Mouse (Mus musculus) heart, embryonic 13.5 days (tissue): Measurements from ENCODE around the gene Zbtb17. TPM values are rescaled to one million over a fixed set of nuclear protein-coding genes. Genes with fewer than 3 reads are reported as not detected.

ENCODE experiments used
- ATAC-seq: fragments of 200-750 bp; cut with Nextera tagmentation; 2 replicates; pipeline ENCODE4 v1.8.0; 2017; ENCODE audit warnings: moderate TSS enrichment; ENCODE audit not compliant: insufficient number of reproducible peaks, low FRiP score, low TSS enrichment; ENCODE audit errors: extremely low read depth
- H3K27ac ChIP-seq: fragments of 300-500 bp; sonication (generic); replicated peaks from 2 replicates; pipeline ENCODE4 v1.5.1; 2015; ENCODE audit warnings: moderate library complexity, mild to moderate bottlenecking, inconsistent platforms
- H3K27me3 ChIP-seq: fragments of 300-500 bp; sonication (generic); replicated peaks from 2 replicates; pipeline ENCODE4 v1.6.1; 2015; ENCODE audit warnings: mild to moderate bottlenecking, inconsistent platforms
- H3K36me3 ChIP-seq: fragments of 300-500 bp; sonication (generic); 2 replicates; pipeline ENCODE4 v1.6.1; 2015; ENCODE audit warnings: mild to moderate bottlenecking, inconsistent platforms
- H3K4me1 ChIP-seq: fragments of 300-500 bp; sonication (generic); 2 replicates; pipeline ENCODE4 v1.6.1; 2015; ENCODE audit warnings: inconsistent platforms
- H3K4me2 ChIP-seq: fragments of 300-500 bp; sonication (generic); 2 replicates; pipeline ENCODE4 v1.6.1; 2015; ENCODE audit warnings: inconsistent platforms, mild to moderate bottlenecking, moderate library complexity
- H3K4me3 ChIP-seq: fragments of 300-500 bp; sonication (generic); 2 replicates; pipeline ENCODE4 v1.5.1; 2015; ENCODE audit warnings: moderate library complexity, mild to moderate bottlenecking, inconsistent platforms
- H3K9ac ChIP-seq: fragments of 300-500 bp; sonication (generic); 2 replicates; pipeline ENCODE4 v1.6.1; 2015; ENCODE audit warnings: inconsistent platforms, mild to moderate bottlenecking, moderate library complexity
- H3K9me3 ChIP-seq: fragments of 300-500 bp; sonication (generic); 2 replicates; pipeline ENCODE4 v1.6.1; 2016; ENCODE audit warnings: inconsistent platforms
- WGBS: fragments of 180-500 bp; shearing (Covaris S2); methylation state at CpG from one replicate; pipeline ENCODE4 v1.1.7; 2015; ENCODE audit warnings: mixed read lengths; 5-methylcytosine and 5-hydroxymethylcytosine counted together
- polyA plus RNA-seq: library from polyadenylated mRNA; unstranded; fragments of >200 nt; fragmentation: Nextera tagmentation; extraction: Ambion mirVana; gene quantifications from 2 replicates; pipeline ENCODE4 v1.2.1, GENCODE M21; 2015

The Zbtb17 gene
- polyA plus RNA-seq, 1 experiment from 2014 or later: 23.4 TPM

- no peak overlapping the region for H3K4me2 ChIP-seq
- no peak overlapping the region for H3K4me3 ChIP-seq
- H3K36me3 ChIP-seq: peaks cover 58% of the 10 kb centered on the region
- H3K27ac ChIP-seq: no peak overlapping the region
- WGBS: 67% methylated on average over 12 of the region's 12 CpGs
- no peaks in the 10 kb centered on the region for H3K27me3 ChIP-seq
- no peak overlapping the region for H3K9ac ChIP-seq
- H3K9me3 ChIP-seq: no peaks in the 10 kb centered on the region
- no peak for ATAC-seq
- H3K4me1 ChIP-seq: peaks cover 16% of the 10 kb centered on the region
Measured at GRCm38 (mm10) chr4:141461088-141461487, 16.6 kb downstream of the Zbtb17 start.

- WGBS: 90% methylated on average over 12 of the region's 12 CpGs
- H3K4me3 ChIP-seq: no peak overlapping the region
- peaks cover 58% of the 10 kb centered on the region for H3K36me3 ChIP-seq
Measured at GRCm38 (mm10) chr4:141461576-141461975, 17.1 kb downstream of the Zbtb17 start.

GRCm38 (mm10) chr4:141463472-141463871 is 19.0 kb downstream of the Zbtb17 start:
- Histone ChIP-seq H3K27me3 (no peaks in the 10 kb centered on the region), H3K27ac (no peak overlapping the region), H3K36me3 (peaks cover 76% of the 10 kb centered on the region), H3K9ac (no peak overlapping the region), H3K4me3 (no peak overlapping the region), H3K4me2 (no peak overlapping the region), H3K9me3 (no peaks in the 10 kb centered on the region), H3K4me1 (peaks cover 7% of the 10 kb centered on the region)
- ATAC-seq: no peak
- WGBS: 63% methylated on average over 14 of the region's 14 CpGs

More at GRCm38 (mm10) chr4:141461576-141461975, 17.1 kb downstream of the Zbtb17 start:
- Histone ChIP-seq H3K9ac (no peak overlapping the region), H3K4me2 (no peak overlapping the region), H3K27me3 (no peaks in the 10 kb centered on the region), H3K9me3 (no peaks in the 10 kb centered on the region), H3K27ac (no peak overlapping the region), H3K4me1 (peaks cover 16% of the 10 kb centered on the region)
- ATAC-seq: no peak

GRCm38 (mm10) chr4:141464722-141465121 is 20.3 kb downstream of the Zbtb17 start:
- H3K27ac ChIP-seq: no peak overlapping the region
- no peaks in the 10 kb centered on the region for H3K4me1 ChIP-seq
- no peak overlapping the region for H3K9ac ChIP-seq
- 72% methylated on average over 16 of the region's 16 CpGs for WGBS
- no peak for ATAC-seq
- no peak overlapping the region for H3K4me2 ChIP-seq
- H3K36me3 ChIP-seq: peaks cover 88% of the 10 kb centered on the region
- H3K27me3 ChIP-seq: no peaks in the 10 kb centered on the region
- H3K9me3 ChIP-seq: no peaks in the 10 kb centered on the region
- no peak overlapping the region for H3K4me3 ChIP-seq

- Histone ChIP-seq H3K4me2 (no peak overlapping the region), H3K9me3 (no peaks in the 10 kb centered on the region), H3K4me3 (no peak overlapping the region), H3K9ac (no peak overlapping the region), H3K36me3 (peaks cover 93% of the 10 kb centered on the region), H3K27me3 (no peaks in the 10 kb centered on the region), H3K27ac (no peak overlapping the region), H3K4me1 (no peaks in the 10 kb centered on the region)
- 92% methylated on average over 34 of the region's 34 CpGs for WGBS
- no peak for ATAC-seq
Measured at GRCm38 (mm10) chr4:141465512-141466288, 21.2 kb downstream of the Zbtb17 start.

GRCm38 (mm10) chr4:141466289-141466795 is 21.9 kb downstream of the Zbtb17 start:
- ATAC-seq: no peak
- Histone ChIP-seq H3K27me3 (no peaks in the 10 kb centered on the region), H3K4me2 (no peak overlapping the region), H3K9me3 (no peaks in the 10 kb centered on the region; the same call in 1 of the 2 replicates), H3K27ac (no peak overlapping the region), H3K36me3 (peaks cover 99% of the 10 kb centered on the region), H3K4me1 (no peaks in the 10 kb centered on the region), H3K9ac (no peak overlapping the region), H3K4me3 (no peak overlapping the region)
- WGBS: 89% methylated on average over 16 of the region's 16 CpGs

- no peak for ATAC-seq
- no peaks in the 10 kb centered on the region for H3K27me3 ChIP-seq
- no peaks in the 10 kb centered on the region for H3K4me1 ChIP-seq
- no peak overlapping the region for H3K4me2 ChIP-seq
- H3K9ac ChIP-seq: no peak overlapping the region
- peaks cover 99% of the 10 kb centered on the region for H3K36me3 ChIP-seq
- H3K27ac ChIP-seq: no peak overlapping the region
- H3K9me3 ChIP-seq: no peaks in the 10 kb centered on the region; the same call in 1 of the 2 replicates
- H3K4me3 ChIP-seq: no peak overlapping the region
- WGBS: 85% methylated on average over 15 of the region's 15 CpGs
Measured at GRCm38 (mm10) chr4:141466844-141467580, 22.6 kb downstream of the Zbtb17 start.

- Histone ChIP-seq H3K4me2 (no peak overlapping the region), H3K27me3 (no peaks in the 10 kb centered on the region), H3K9me3 (no peaks in the 10 kb centered on the region; the same call in 1 of the 2 replicates), H3K36me3 (peaks cover 99% of the 10 kb centered on the region), H3K4me1 (no peaks in the 10 kb centered on the region), H3K27ac (no peak overlapping the region), H3K4me3 (no peak overlapping the region), H3K9ac (no peak overlapping the region)
- WGBS: 78% methylated on average over 6 of the region's 6 CpGs
- no peak for ATAC-seq
Measured at GRCm38 (mm10) chr4:141467581-141467927, 23.1 kb downstream of the Zbtb17 start.

GRCm38 (mm10) chr4:141468576-141468975 is 24.1 kb downstream of the Zbtb17 start:
- Histone ChIP-seq H3K9ac (no peak overlapping the region), H3K27ac (no peak overlapping the region), H3K9me3 (no peaks in the 10 kb centered on the region; the same call in 1 of the 2 replicates), H3K27me3 (no peaks in the 10 kb centered on the region), H3K36me3 (peaks cover 99% of the 10 kb centered on the region), H3K4me2 (no peak overlapping the region), H3K4me3 (no peak overlapping the region), H3K4me1 (no peaks in the 10 kb centered on the region)
- 53% methylated on average over 10 of the region's 10 CpGs for WGBS
- no peak for ATAC-seq

GRCm38 (mm10) chr4:141469343-141469742 is 24.9 kb downstream of the Zbtb17 start:
- Histone ChIP-seq H3K36me3 (peaks cover 99% of the 10 kb centered on the region), H3K4me2 (no peak overlapping the region), H3K27me3 (no peaks in the 10 kb centered on the region), H3K9ac (no peak overlapping the region), H3K9me3 (no peaks in the 10 kb centered on the region; the same call in 1 of the 2 replicates), H3K4me1 (no peaks in the 10 kb centered on the region), H3K4me3 (no peak overlapping the region), H3K27ac (no peak overlapping the region)
- WGBS: 89% methylated on average over 9 of the region's 9 CpGs
- no peak for ATAC-seq

- Histone ChIP-seq H3K36me3 (peaks cover 99% of the 10 kb centered on the region), H3K9me3 (no peaks in the 10 kb centered on the region; the same call in 1 of the 2 replicates), H3K27ac (no peak overlapping the region), H3K9ac (no peak overlapping the region), H3K4me3 (no peak overlapping the region), H3K27me3 (no peaks in the 10 kb centered on the region), H3K4me1 (no peaks in the 10 kb centered on the region), H3K4me2 (no peak overlapping the region)
- 94% methylated on average over 16 of the region's 16 CpGs for WGBS
- no peak for ATAC-seq
Measured at GRCm38 (mm10) chr4:141471491-141471890, 27.0 kb downstream of the Zbtb17 start.
